Mouse (Mus musculus): ENCODE results near the gene Mthfd1l.
"Not testable (repeated sequence)": the region's sequence is repeated elsewhere in the genome, so short reads cannot be mapped to it uniquely, and the experiment has no call there.

Gene Mthfd1l

DNA sequence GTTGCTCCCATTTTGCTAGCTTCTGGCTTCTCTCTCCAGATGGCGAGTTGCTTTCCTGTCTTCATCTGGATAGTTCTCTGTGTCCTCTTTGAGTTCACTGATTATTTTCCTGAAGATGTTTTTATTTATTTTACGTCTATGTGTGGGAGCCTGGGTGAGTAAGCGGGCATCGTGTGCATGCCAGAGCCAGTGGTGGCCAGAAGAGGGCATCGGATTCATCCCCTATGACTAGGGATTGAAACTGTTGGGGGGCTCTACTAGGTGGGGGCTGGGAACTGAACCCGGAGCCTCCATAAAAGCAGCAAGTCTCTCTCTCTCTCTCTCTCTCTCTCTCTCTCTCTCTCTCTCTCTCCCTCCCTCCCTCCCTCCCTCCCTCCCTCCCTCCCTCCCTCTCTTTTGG lies 227.0 kb downstream of the Mthfd1l start:
- no peak for DNase-seq (ENCODE audit: low read depth in 1 of 2, low spot score in 2 of 2)

GRCm38 (mm10) chr10:4200546-4201104 lies 227.7 kb downstream of the Mthfd1l start:
- no peak for DNase-seq (ENCODE audit: low read depth in 1 of 2, low spot score in 2 of 2)

- no peak for DNase-seq (ENCODE audit: low read depth in 1 of 2, low spot score in 2 of 2)
These were observed 228.2 kb downstream of the Mthfd1l start for GRCm38 (mm10) chr10:4201141-4201540.

GRCm38 (mm10) chr10:4203651-4204050 lies 230.7 kb downstream of the Mthfd1l start:
- DNase-seq (ENCODE audit: low read depth in 1 of 2, low spot score in 2 of 2), result not testable (repeated sequence)

DNA sequence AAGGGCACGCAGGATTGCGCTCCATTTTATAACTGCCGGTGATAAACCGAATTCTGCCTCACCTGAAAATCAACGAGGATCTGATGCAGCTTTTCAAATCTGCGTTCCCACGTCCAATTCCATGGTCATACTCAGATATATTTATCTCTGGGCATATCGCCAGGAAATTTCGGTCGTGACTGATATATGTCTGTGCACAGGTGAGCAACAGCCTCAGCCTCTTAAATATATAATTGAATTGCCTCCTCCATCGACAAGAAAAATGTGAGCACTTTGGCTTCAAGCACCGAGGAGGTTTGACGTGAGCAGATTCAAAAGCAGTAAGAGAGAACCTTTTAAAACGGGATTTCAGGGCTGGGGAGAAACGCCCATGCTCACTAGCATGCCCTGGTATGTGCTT lies 236.1 kb downstream of the Mthfd1l start:
- no peak for DNase-seq (ENCODE audit: low read depth in 1 of 2, low spot score in 2 of 2)

- DNase-seq (ENCODE audit: low read depth in 1 of 2, low spot score in 2 of 2), result no peak
These were observed 237.6 kb downstream of the Mthfd1l start for GRCm38 (mm10) chr10:4210313-4211066.

GRCm38 (mm10) chr10:4211067-4211447 lies 238.1 kb downstream of the Mthfd1l start:
- DNase-seq (ENCODE audit: low read depth in 1 of 2, low spot score in 2 of 2), result no peak

Measured in monocyte, adult 2 months (primary cell).